Comparison of ENCODE assay signal across 18 mouse cellular contexts in genomic region chr14:74684298-74684978, GRCm38 (mm10). TPM values are rescaled to one million over a fixed set of nuclear protein-coding genes. Genes with fewer than 3 reads are reported as not detected.
"Had no signal": no experiment of that assay in that cellular context is flagged by ENCODE, and none has a peak within 500 bp of the region (broad histone marks: within the 10 kb centered on the region; RNA-seq: fewer than 3 reads in every experiment).

No protein-coding gene starts in this region.

- H3K36me3 ChIP-seq: liver, embryonic 15.5 days; lung, embryonic 15.5 days; midbrain, embryonic 13.5 days; midbrain, embryonic 15.5 days; neural tube, embryonic 12.5 days; stomach, embryonic 15.5 days had no signal

- H3K4me1 ChIP-seq: lung, embryonic 15.5 days; midbrain, embryonic 13.5 days; midbrain, embryonic 15.5 days; neural tube, embryonic 12.5 days; stomach, embryonic 15.5 days had no signal

- H3K27ac ChIP-seq: liver, embryonic 15.5 days; lung, embryonic 15.5 days; macrophage; midbrain, embryonic 13.5 days; midbrain, embryonic 15.5 days; neural tube, embryonic 12.5 days; stomach, embryonic 15.5 days; stomach, postnatal 0 days had no signal

- H3K9me3 ChIP-seq: liver, embryonic 15.5 days; lung, embryonic 15.5 days; midbrain, embryonic 13.5 days; midbrain, embryonic 15.5 days; neural tube, embryonic 12.5 days; stomach, embryonic 15.5 days had no signal

- DNase-seq: lung, adult 2 months; lung, postnatal 14 days; lung, postnatal 36 days; right cerebral cortex, postnatal 14 days; thymus, adult 2 months; thymus, postnatal 25 days; thymus, postnatal 4 days had no signal

- H3K4me3 ChIP-seq: liver, embryonic 15.5 days; lung, embryonic 15.5 days; midbrain, embryonic 13.5 days; midbrain, embryonic 15.5 days; neural tube, embryonic 12.5 days; stomach, embryonic 15.5 days had no signal

- H3K4me2 ChIP-seq: liver, embryonic 15.5 days; lung, embryonic 15.5 days; midbrain, embryonic 11.5 days; midbrain, embryonic 13.5 days; midbrain, embryonic 15.5 days; neural tube, embryonic 12.5 days; stomach, embryonic 15.5 days had no signal

- H3K27me3 ChIP-seq: liver, embryonic 15.5 days; lung, embryonic 15.5 days; midbrain, embryonic 13.5 days; midbrain, embryonic 15.5 days; neural tube, embryonic 12.5 days; stomach, embryonic 15.5 days had no signal

- ATAC-seq: lung, postnatal 0 days; midbrain, embryonic 13.5 days; midbrain, embryonic 15.5 days had no signal

- H3K9ac ChIP-seq: liver, embryonic 15.5 days; lung, embryonic 15.5 days; midbrain, embryonic 13.5 days; midbrain, embryonic 15.5 days; neural tube, embryonic 12.5 days; stomach, embryonic 15.5 days had no signal

RNA-seq across cellular contexts. Expression of gene Htr2a, which starts 43.8 kb away (rescaled TPM):
- total RNA-seq: monocyte, adult 5-6 weeks had no signal
